Mouse (Mus musculus): ENCODE results near the gene Sp6.

Gene Sp6

GRCm38 (mm10) chr11:97065538-97066295 lies 52.5 kb downstream of the Sp6 start:
- no peak for DNase-seq

DNA sequence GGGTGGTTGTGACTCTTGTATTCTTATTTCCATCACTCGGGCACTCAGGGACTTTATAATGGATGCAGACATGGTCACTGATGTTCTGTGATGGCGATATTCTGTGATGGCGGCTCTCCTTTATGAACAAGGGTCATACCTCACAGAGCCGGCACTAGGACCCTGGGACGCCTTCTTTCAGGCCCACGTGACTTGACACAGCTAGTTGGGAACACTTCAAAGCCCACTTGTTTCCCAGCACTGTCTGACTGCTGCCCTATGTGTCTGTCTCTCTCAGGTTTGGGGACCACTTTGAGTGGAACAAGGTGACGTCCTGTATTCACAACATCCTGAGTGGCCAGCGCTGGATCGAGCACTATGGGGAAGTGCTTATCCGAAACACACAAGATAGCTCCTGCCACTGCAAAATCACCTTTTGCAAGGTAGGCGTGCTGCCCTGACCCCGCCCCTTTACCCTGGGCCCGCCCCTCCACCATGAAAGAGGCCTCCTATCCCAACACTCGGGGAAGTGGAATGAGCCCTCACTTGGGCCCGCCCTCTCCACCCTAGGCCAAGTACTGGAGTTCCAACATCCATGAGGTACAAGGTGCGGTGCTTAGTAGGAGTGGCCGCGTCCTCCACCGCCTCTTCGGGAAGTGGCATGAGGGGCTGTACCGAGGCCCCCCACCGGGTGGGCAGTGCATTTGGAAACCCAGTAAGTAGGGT lies 53.6 kb downstream of the Sp6 start:
- no peak for DNase-seq

DNA sequence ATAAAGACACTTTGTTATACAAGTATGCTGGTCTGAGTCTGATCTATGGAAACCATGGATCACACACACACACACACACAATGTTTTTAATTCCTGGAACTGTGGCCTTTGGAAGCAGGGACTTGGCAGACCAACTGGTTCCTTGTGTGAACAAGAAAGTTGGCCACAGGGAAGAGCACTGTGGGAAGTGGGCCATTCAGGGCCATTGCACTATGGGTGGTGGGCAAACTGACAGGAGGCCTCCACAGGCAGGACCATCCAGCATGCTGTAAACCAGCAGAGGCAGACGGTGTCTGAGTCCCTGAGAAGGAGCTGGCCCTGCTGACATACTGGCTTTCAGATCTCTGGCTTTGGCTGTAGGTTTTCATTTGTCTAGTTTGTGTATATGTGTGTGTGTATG lies 56.1 kb downstream of the Sp6 start:
- DNase-seq, result peak in 1 of 2 experiments; percentile 43

DNA sequence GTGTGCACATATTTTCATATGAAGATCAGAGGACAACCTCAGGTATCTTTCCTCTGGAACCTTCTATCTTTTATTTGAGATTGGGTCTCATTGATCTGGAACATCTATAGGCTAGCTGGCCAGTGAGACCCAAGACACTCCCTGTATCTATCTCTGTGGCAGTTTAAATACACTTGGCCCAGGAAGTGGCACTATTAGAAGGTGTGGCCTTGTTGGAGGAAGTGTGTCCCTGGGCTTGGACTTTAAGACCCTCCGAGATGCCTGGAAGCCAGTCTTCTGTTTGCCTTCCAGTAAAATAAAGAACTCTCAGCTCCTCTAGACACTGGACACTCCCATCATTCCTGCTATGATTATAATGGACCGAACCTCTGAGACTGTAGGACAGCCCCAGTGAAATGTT lies 56.6 kb downstream of the Sp6 start:
- DNase-seq, result no peak

DNA sequence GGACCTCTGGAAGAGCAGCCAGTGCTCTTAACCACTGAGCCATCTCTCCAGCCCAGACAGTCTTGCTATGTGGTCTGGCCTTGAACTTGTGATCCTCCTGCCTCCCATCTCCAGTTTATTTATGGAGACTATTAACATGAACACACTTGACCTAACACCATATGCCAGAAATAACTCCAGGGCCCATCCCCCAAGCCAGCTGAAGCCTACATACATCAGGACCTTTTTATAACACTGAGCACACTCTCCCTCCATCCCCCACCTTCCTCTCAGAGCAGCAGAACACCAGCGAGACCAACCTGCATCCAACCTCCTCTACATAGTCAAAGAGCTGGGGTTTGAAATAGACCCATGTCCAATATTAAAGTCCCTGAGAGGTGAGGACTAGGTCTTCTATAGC lies 57.9 kb downstream of the Sp6 start:
- no peak for DNase-seq

DNA sequence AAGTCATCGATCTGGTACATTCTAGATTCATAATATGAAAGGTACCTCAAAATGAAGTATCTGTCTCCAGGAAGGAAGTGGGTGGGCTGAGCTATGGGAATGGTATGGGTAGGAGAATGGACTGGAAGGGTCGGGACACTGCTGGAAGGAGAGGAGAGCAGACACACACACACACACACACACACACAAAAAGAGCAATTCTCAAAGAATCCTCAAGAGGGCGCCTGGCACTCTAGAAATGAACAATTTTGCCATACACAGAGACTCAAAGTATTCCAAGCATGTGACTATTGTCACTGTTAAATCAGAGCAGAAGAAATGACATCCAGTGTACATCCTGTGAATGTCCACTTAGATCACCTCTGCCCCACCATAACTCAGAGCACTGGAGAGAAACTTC lies 59.3 kb downstream of the Sp6 start:
- peak; percentile 55 to 68 for DNase-seq

DNA sequence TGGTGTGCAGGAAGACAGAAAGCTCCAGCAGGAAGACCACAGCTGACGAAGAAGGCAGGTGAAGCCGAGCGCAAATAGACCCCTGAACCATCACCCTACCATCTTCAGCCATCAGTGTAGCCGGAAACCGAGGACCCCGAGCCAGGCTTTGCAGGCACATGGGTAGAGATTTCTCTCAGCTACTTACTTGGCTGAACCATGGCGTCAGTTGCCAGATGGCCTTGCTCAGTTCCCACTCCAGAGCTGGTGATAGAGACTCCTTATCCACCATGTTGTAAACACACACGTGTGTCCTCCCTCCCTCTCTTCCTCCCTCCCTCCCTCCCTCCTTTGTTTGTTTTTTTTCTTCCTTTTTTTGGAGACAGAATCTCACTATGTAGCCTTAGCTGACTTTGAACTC lies 61.0 kb downstream of the Sp6 start:
- no peak for DNase-seq
